ENCODE assay signal across 11 mouse cellular contexts in the genomic region with DNA sequence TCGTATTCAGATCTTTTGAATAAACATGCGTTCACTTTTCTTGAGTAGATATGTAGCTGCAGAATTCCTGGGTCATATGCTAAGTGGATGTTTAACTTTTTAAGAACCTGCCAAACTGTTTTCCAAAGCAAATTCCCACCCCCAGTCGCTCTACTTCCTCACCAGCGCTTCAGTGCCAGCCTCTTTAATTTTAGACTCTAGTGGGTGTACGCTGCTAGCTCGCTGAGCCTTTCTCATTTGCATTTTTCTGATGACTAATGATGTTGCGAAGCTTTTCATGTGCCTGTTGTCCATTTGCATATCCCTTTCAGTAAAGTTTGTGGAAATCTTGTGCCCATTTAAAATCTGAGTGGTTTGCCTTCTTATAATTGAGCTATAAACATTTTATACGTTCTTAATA.
DNase-seq lines count a peak whose midpoint lies in the region; ATAC-seq and TF ChIP-seq lines count a peak whose summit lies in the region.
"Had no signal": no experiment of that assay in that cellular context is flagged by ENCODE, and none has a peak within 500 bp of the region (broad histone marks: within the 10 kb centered on the region; RNA-seq: fewer than 3 reads in every experiment).

No protein-coding gene starts in this region.

- H3K9me3 ChIP-seq in forebrain, embryonic 13.5 days (replicated peaks): no peaks in the 10 kb centered on the region
- H3K9me3 ChIP-seq: limb, embryonic 13.5 days had no signal

- no peak for TF ChIP-seq CTCF in kidney, adult 2 months (conservative IDR thresholded peaks at IDR 0.05; ENCODE audit: insufficient read depth, insufficient read length, low read depth, low read length)
- TF ChIP-seq CTCF in layer of hippocampus, adult 2 months (conservative IDR thresholded peaks at IDR 0.05): peak; percentile 25; the same call in 1 of the 2 replicates

- H3K27ac ChIP-seq in kidney, adult 2 months (ENCODE audit: insufficient read depth, low read depth, low read length): no peak overlapping the region
- no peak overlapping the region for H3K27ac ChIP-seq in forebrain, embryonic 13.5 days
- peak overlapping the region; percentile 58; the same call in 1 of the 2 replicates for H3K27ac ChIP-seq in layer of hippocampus, adult 2 months
- H3K27ac ChIP-seq: hindbrain, embryonic 14.5 days; limb, embryonic 13.5 days had no signal

- TF ChIP-seq POLR2A in kidney, adult 2 months (IDR thresholded peaks at IDR 0.05; ENCODE audit: low read depth, low read length): no peak

- 36% methylated on average over 8 of the region's 8 CpGs for WGBS in kidney, adult 2 months
- WGBS in forebrain, embryonic 13.5 days: 18% methylated on average over 8 of the region's 8 CpGs

- no peaks in the 10 kb centered on the region for H3K36me3 ChIP-seq in kidney, adult 2 months (ENCODE audit: control insufficient read depth, insufficient read depth, low read length)
- H3K36me3 ChIP-seq in forebrain, embryonic 13.5 days (ENCODE audit: poor library complexity, severe bottlenecking): no peaks in the 10 kb centered on the region
- H3K36me3 ChIP-seq: limb, embryonic 13.5 days had no signal

- peak; percentile 75 for DNase-seq in kidney, adult 2 months
- DNase-seq in kidney, postnatal 10 days: no peak
- DNase-seq in layer of hippocampus, adult 2 months (ENCODE audit: low spot score in 2 of 2): peak; percentile 59 to 81
- DNase-seq in right cerebral cortex, adult 18-20 months: peak; percentile 80
- DNase-seq in heart, postnatal 36 days: no peak
- DNase-seq in lung, postnatal 36 days: no peak
- DNase-seq in spleen, postnatal 14 days (ENCODE audit: low spot score in 2 of 2): no peak
- DNase-seq: cerebellum, postnatal 14 days had no signal

- 0 out of 2 replicates have a peak overlapping the region, but pooled peaks have one; percentile 5 for H3K4me2 ChIP-seq in forebrain, embryonic 13.5 days
- H3K4me2 ChIP-seq: hindbrain, embryonic 14.5 days; limb, embryonic 13.5 days had no signal

- no peak overlapping the region for H3K9ac ChIP-seq in forebrain, embryonic 13.5 days
- H3K9ac ChIP-seq: hindbrain, embryonic 14.5 days; limb, embryonic 13.5 days had no signal

- intact Hi-C loops in heart, postnatal 36 days (cut with DNase I): no loop called here

- peak; percentile 88 for ATAC-seq in forebrain, embryonic 13.5 days

- no peak overlapping the region for H3K4me3 ChIP-seq in kidney, adult 2 months (ENCODE audit: insufficient read depth, low read depth, low read length)
- no peak overlapping the region for H3K4me3 ChIP-seq in forebrain, embryonic 13.5 days
- H3K4me3 ChIP-seq in layer of hippocampus, adult 2 months: no peak overlapping the region
- H3K4me3 ChIP-seq: limb, embryonic 13.5 days had no signal

- no peaks in the 10 kb centered on the region for H3K27me3 ChIP-seq in kidney, adult 2 months (replicated peaks; ENCODE audit: control insufficient read depth, insufficient read depth, low read length)
- H3K27me3 ChIP-seq in forebrain, embryonic 13.5 days: peaks cover 12% of the 10 kb centered on the region; the same call in 1 of the 2 replicates
- H3K27me3 ChIP-seq: limb, embryonic 13.5 days had no signal

- H3K4me1 ChIP-seq in kidney, adult 2 months (ENCODE audit: control insufficient read depth, insufficient read depth, low read length): peaks cover 7% of the 10 kb centered on the region; the same call in 1 of the 2 replicates
- peaks cover 12% of the 10 kb centered on the region; the same call in 1 of the 2 replicates for H3K4me1 ChIP-seq in forebrain, embryonic 13.5 days
- H3K4me1 ChIP-seq: limb, embryonic 13.5 days had no signal

Comparison
In these comparisons a context has a peak if more than half of its experiments do, and no peak if none do; other contexts are left out.
1. DNase-seq: peak in kidney, adult 2 months (single experiment), layer of hippocampus, adult 2 months (2 of 2) and right cerebral cortex, adult 18-20 months (single experiment); none in kidney, postnatal 10 days (single experiment), heart, postnatal 36 days (0 of 2), lung, postnatal 36 days (single experiment) and spleen, postnatal 14 days (0 of 2).